Mouse (Mus musculus) liver, embryonic 14.5 days (tissue): ENCODE measurements around the gene Cd200. TPM values are rescaled to one million over a fixed set of nuclear protein-coding genes. Genes with fewer than 3 reads are reported as not detected.

ENCODE experiments used
- ATAC-seq: fragments of 200-750 bp; cut with Nextera tagmentation; 2 replicates; pipeline ENCODE4 v1.8.0; 2017; ENCODE audit warnings: moderate number of reproducible peaks, mild to moderate bottlenecking, moderate library complexity; ENCODE audit not compliant: insufficient read depth
- DNase-seq, 3 experiments: peaks; one replicate each; pipeline ENCODE4 v3.0.0-alpha.2; 2012 to 2013; ENCODE audit warnings: low read depth in 3 of 3, low spot score in 3 of 3
- H3K27ac ChIP-seq: fragments of 300-500 bp; sonication (generic); 2 replicates; pipeline ENCODE4 v1.5.1; 2014; ENCODE audit warnings: moderate library complexity, mild to moderate bottlenecking, control low read depth, inconsistent platforms
- H3K27me3 ChIP-seq: fragments of 300-500 bp; sonication (generic); 2 replicates; pipeline ENCODE4 v1.6.1; 2014; ENCODE audit warnings: mild to moderate bottlenecking, low read length, moderate library complexity; ENCODE audit not compliant: control insufficient read depth, insufficient read depth
- H3K36me3 ChIP-seq: fragments of 300-500 bp; sonication (generic); replicated peaks from 2 replicates; pipeline ENCODE4 v1.6.1; 2014; ENCODE audit warnings: low read depth; ENCODE audit not compliant: control insufficient read depth, insufficient read depth
- H3K4me1 ChIP-seq, 2 experiments: fragments of 200-500 bp in 1 of 2; fragments of 300-500 bp in 1 of 2; sonication (generic) in 1 of 2; replicated peaks; 2 replicates each; pipeline ENCODE4 v1.6.1; 2012 to 2014; ENCODE audit warnings: antibody characterized with exemption in 1 of 2, inconsistent platforms in 1 of 2, low read length in 1 of 2; ENCODE audit not compliant: control insufficient read depth in 2 of 2, insufficient read depth in 2 of 2
- H3K4me2 ChIP-seq: fragments of 300-500 bp; sonication (generic); 2 replicates; pipeline ENCODE4 v1.6.1; 2014; ENCODE audit warnings: low read depth, mild to moderate bottlenecking, control low read depth, moderate library complexity
- H3K4me3 ChIP-seq, 2 experiments: fragments of 200-500 bp in 1 of 2; fragments of 300-500 bp in 1 of 2; sonication (generic) in 1 of 2; 2 replicates each; pipeline ENCODE4 v1.5.1; 2012 to 2014; ENCODE audit warnings: low read depth in 2 of 2, low read length in 2 of 2, mild to moderate bottlenecking in 2 of 2, control low read depth in 1 of 2, inconsistent platforms in 1 of 2, moderate library complexity in 1 of 2; ENCODE audit not compliant: insufficient read depth in 1 of 2
- H3K9ac ChIP-seq: fragments of 300-500 bp; sonication (generic); replicated peaks from 2 replicates; pipeline ENCODE4 v1.6.1; 2014; ENCODE audit warnings: mild to moderate bottlenecking, control low read depth, moderate library complexity
- H3K9me3 ChIP-seq: fragments of 300-500 bp; sonication (generic); 2 replicates; pipeline ENCODE4 v1.6.1; 2016; ENCODE audit warnings: low read length, mixed read lengths; ENCODE audit not compliant: control insufficient read depth
- CTCF ChIP-seq: IDR thresholded peaks from 2 replicates; pipeline ENCODE4 v1.5.1; 2016; ENCODE audit warnings: antibody characterized with exemption, low read depth, control low read depth
- EP300 ChIP-seq: IDR thresholded peaks from 2 replicates; pipeline ENCODE4 v1.6.1; 2016; ENCODE audit warnings: antibody characterized with exemption, low read depth
- WGBS: fragments of 180-500 bp; shearing (Covaris S2); extraction: QIAGEN DNeasy Blood & Tissue Kit; methylation state at CpG from one replicate; pipeline ENCODE4 v1.1.7; 2014; ENCODE audit not compliant: insufficient replicate concordance; 5-methylcytosine and 5-hydroxymethylcytosine counted together
- polyA plus RNA-seq, 2 experiments: library from polyadenylated mRNA; depleted of rRNA in 1 of 2; stranded (reverse) in 1 of 2; unstranded in 1 of 2; fragments of >200 nt; fragmentation: Nextera tagmentation in 1 of 2; extraction: Ambion mirVana in 1 of 2; gene quantifications; 2 replicates each; pipeline versions ENCODE4 v1.2.1 to v1.2.3; 2012 to 2014

Cd200 gene
- polyA plus RNA-seq, 2 experiments = 0.39 to 0.42 TPM

GRCm38 (mm10) chr16:45402036-45402435 lies 6.8 kb downstream of the Cd200 start:
- WGBS = 44% methylated on average over 1 of the region's 1 CpGs
- Histone ChIP-seq H3K36me3 (no peaks in the 10 kb centered on the region), H3K4me2 (no peak overlapping the region), H3K4me3 (no peak overlapping the region), H3K27ac (no peak overlapping the region), H3K9me3 (no peaks in the 10 kb centered on the region), H3K27me3 (no peaks in the 10 kb centered on the region), H3K4me1 (no peaks in the 10 kb centered on the region), H3K9ac (no peak overlapping the region)
- TF ChIP-seq CTCF = no peak
- no peak for TF ChIP-seq EP300
- ATAC-seq (no peak), DNase-seq (no peak)

- no peak overlapping the region for H3K27ac ChIP-seq
- no peaks in the 10 kb centered on the region for H3K9me3 ChIP-seq
- no peak for TF ChIP-seq CTCF
- H3K4me1 ChIP-seq = no peaks in the 10 kb centered on the region
- ATAC-seq (no peak), DNase-seq (no peak)
- WGBS = 44% methylated on average over 9 of the region's 9 CpGs
- no peak overlapping the region for H3K4me3 ChIP-seq
- H3K36me3 ChIP-seq = no peaks in the 10 kb centered on the region
- H3K27me3 ChIP-seq = no peaks in the 10 kb centered on the region
- H3K9ac ChIP-seq = no peak overlapping the region
- no peak overlapping the region for H3K4me2 ChIP-seq
These were observed 8.8 kb downstream of the Cd200 start for GRCm38 (mm10) chr16:45399947-45400555.

- Histone ChIP-seq H3K9ac (no peak overlapping the region), H3K4me3 (no peak overlapping the region), H3K27ac (no peak overlapping the region), H3K9me3 (no peaks in the 10 kb centered on the region), H3K36me3 (no peaks in the 10 kb centered on the region), H3K27me3 (no peaks in the 10 kb centered on the region), H3K4me1 (no peaks in the 10 kb centered on the region), H3K4me2 (no peak overlapping the region)
- DNase-seq = no peak
- no peak for TF ChIP-seq CTCF
- TF ChIP-seq EP300 = no peak
- WGBS = 56% methylated on average over 3 of the region's 3 CpGs
- ATAC-seq = no peak
These were observed 9.4 kb downstream of the Cd200 start for GRCm38 (mm10) chr16:45399411-45399810.

GRCm38 (mm10) chr16:45397440-45397839 lies 11.4 kb downstream of the Cd200 start:
- no peak for TF ChIP-seq EP300
- TF ChIP-seq CTCF = no peak
- no peaks in the 10 kb centered on the region for H3K4me1 ChIP-seq
- H3K4me3 ChIP-seq = no peak overlapping the region
- H3K4me2 ChIP-seq = no peak overlapping the region
- no peaks in the 10 kb centered on the region for H3K36me3 ChIP-seq
- no peak for ATAC-seq
- 58% methylated on average over 2 of the region's 2 CpGs for WGBS
- H3K9me3 ChIP-seq = no peaks in the 10 kb centered on the region
- DNase-seq = no peak
- H3K9ac ChIP-seq = no peak overlapping the region
- H3K27ac ChIP-seq = no peak overlapping the region
- no peaks in the 10 kb centered on the region for H3K27me3 ChIP-seq

- no peaks in the 10 kb centered on the region for H3K4me1 ChIP-seq
- no peak overlapping the region for H3K4me2 ChIP-seq
- no peak overlapping the region for H3K9ac ChIP-seq
- H3K9me3 ChIP-seq = no peaks in the 10 kb centered on the region
- H3K27ac ChIP-seq = no peak overlapping the region
- H3K27me3 ChIP-seq = no peaks in the 10 kb centered on the region
- 70% methylated on average over 6 of the region's 6 CpGs for WGBS
- ATAC-seq (no peak), DNase-seq (no peak)
- H3K36me3 ChIP-seq = no peaks in the 10 kb centered on the region
- TF ChIP-seq CTCF = no peak
- TF ChIP-seq EP300 = no peak
- H3K4me3 ChIP-seq = no peak overlapping the region
These were observed 16.6 kb downstream of the Cd200 start for GRCm38 (mm10) chr16:45392246-45392645.
